Mouse (Mus musculus) neural tube, embryonic 13.5 days (tissue): ENCODE measurements at regions not wholly inside any gene's neighbourhood (a gene's known extent, or its start where the extent isn't known, plus 50 kb on each side); places are given as distances from the start of the nearest gene placed in this dataset.

ENCODE experiments used
- ATAC-seq: fragments of 200-750 bp; cut with Nextera tagmentation; 2 replicates; pipeline ENCODE4 v1.8.0; 2017; ENCODE audit warnings: low read depth, mild to moderate bottlenecking, moderate TSS enrichment, moderate library complexity
- H3K27ac ChIP-seq: fragments of 300-500 bp; sonication (generic); replicated peaks from 2 replicates; pipeline ENCODE4 v1.5.1; 2015; ENCODE audit warnings: moderate library complexity, mild to moderate bottlenecking, inconsistent platforms
- H3K27me3 ChIP-seq: fragments of 300-500 bp; sonication (generic); 2 replicates; pipeline ENCODE4 v1.6.1; 2015; ENCODE audit warnings: mild to moderate bottlenecking, inconsistent platforms
- H3K36me3 ChIP-seq: fragments of 300-500 bp; sonication (generic); 2 replicates; pipeline ENCODE4 v1.6.1; 2015; ENCODE audit warnings: mild to moderate bottlenecking, inconsistent platforms
- H3K4me1 ChIP-seq: fragments of 300-500 bp; sonication (generic); replicated peaks from 2 replicates; pipeline ENCODE4 v1.6.1; 2015; ENCODE audit warnings: inconsistent platforms
- H3K4me2 ChIP-seq: fragments of 300-500 bp; sonication (generic); 2 replicates; pipeline ENCODE4 v1.6.1; 2015; ENCODE audit warnings: inconsistent platforms, mild to moderate bottlenecking, moderate library complexity
- H3K4me3 ChIP-seq: fragments of 300-500 bp; sonication (generic); 2 replicates; pipeline ENCODE4 v1.5.1; 2015; ENCODE audit warnings: mild to moderate bottlenecking, inconsistent platforms
- H3K9ac ChIP-seq: fragments of 300-500 bp; sonication (generic); 2 replicates; pipeline ENCODE4 v1.6.1; 2015; ENCODE audit warnings: moderate library complexity, mild to moderate bottlenecking, inconsistent platforms
- H3K9me3 ChIP-seq: fragments of 300-500 bp; sonication (generic); 2 replicates; pipeline ENCODE4 v1.6.1; 2016; ENCODE audit warnings: inconsistent platforms
- WGBS: fragments of 180-500 bp; shearing (Covaris S2); methylation state at CpG from one replicate; pipeline ENCODE4 v1.1.7; 2015; 5-methylcytosine and 5-hydroxymethylcytosine counted together

- Histone ChIP-seq H3K4me3 (no peak overlapping the region), H3K4me2 (no peak overlapping the region), H3K4me1 (no peaks in the 10 kb centered on the region), H3K27me3 (no peaks in the 10 kb centered on the region), H3K36me3 (no peaks in the 10 kb centered on the region), H3K9ac (no peak overlapping the region), H3K9me3 (no peaks in the 10 kb centered on the region), H3K27ac (no peak overlapping the region)
- 82% methylated on average over 2 of the region's 2 CpGs for WGBS
- ATAC-seq: no peak
Observed at GRCm38 (mm10) chr8:42699381-42699780, 441.9 kb downstream of the Triml1 start.

DNA sequence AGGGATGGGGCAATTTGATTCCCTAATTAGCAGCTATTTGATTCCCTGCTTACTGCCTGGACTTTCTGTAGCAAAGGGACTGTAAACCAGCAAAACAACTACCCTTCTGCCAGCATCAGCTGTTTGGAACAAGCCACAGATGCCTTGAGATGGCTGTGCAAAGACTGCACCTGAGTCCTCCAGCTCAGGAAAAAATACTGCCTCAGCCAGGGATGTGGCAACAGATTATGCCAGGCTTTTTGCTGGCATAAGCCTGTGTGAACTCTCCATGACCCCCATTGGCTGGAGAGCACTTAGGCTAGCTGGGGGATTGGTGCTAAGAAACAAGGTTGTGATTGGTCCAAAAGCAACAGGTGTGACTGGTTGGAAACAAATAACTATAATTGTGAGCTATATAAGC lies 442.9 kb downstream of the Triml1 start:
- ATAC-seq: peak; percentile 27; the same call in 1 of the 2 replicates

More for the DNA sequence above, 442.9 kb downstream of the Triml1 start:
- Histone ChIP-seq H3K27ac (no peak overlapping the region), H3K36me3 (no peaks in the 10 kb centered on the region), H3K4me2 (no peak overlapping the region), H3K9me3 (no peaks in the 10 kb centered on the region), H3K4me1 (no peaks in the 10 kb centered on the region), H3K27me3 (no peaks in the 10 kb centered on the region), H3K9ac (no peak overlapping the region), H3K4me3 (no peak overlapping the region)
